Mouse (Mus musculus): Measurements from ENCODE around the gene Tmbim1. TPM values are rescaled to one million over a fixed set of nuclear protein-coding genes. Genes with fewer than 3 reads are reported as not detected.

Gene Tmbim1
- polyA plus RNA-seq, 1 experiment from 2014 or later = 7.0 TPM

GRCm38 (mm10) chr1:74313049-74313692 lies 7.7 kb upstream of the Tmbim1 start:
- no peaks in the 10 kb centered on the region for H3K4me1 ChIP-seq (ENCODE audit: control insufficient read depth, insufficient read depth, low read length)
- no peak overlapping the region for H3K27ac ChIP-seq (ENCODE audit: low read depth, low read length)
- no peak for ATAC-seq (ENCODE audit: low FRiP score)
- no peak overlapping the region for H3K4me2 ChIP-seq
- peak; percentile 94 for DNase-seq (ENCODE audit: low spot score, missing footprints)
- H3K36me3 ChIP-seq (ENCODE audit: control insufficient read depth, insufficient read depth, low read length) = no peaks in the 10 kb centered on the region
- no peaks in the 10 kb centered on the region for H3K27me3 ChIP-seq (ENCODE audit: control insufficient read depth, insufficient read depth, low read length)
- H3K4me3 ChIP-seq (ENCODE audit: low read depth, low read length) = no peak overlapping the region
- WGBS = 8% methylated on average over 3 of the region's 3 CpGs
- no peaks in the 10 kb centered on the region for H3K9me3 ChIP-seq (ENCODE audit: control insufficient read depth, low read length)
- H3K9ac ChIP-seq (ENCODE audit: low read length) = no peak overlapping the region

GRCm38 (mm10) chr1:74309767-74310166 lies 4.3 kb upstream of the Tmbim1 start:
- DNase-seq (ENCODE audit: low spot score, missing footprints) (no peak), ATAC-seq (ENCODE audit: low FRiP score) (no peak)
- no peaks in the 10 kb centered on the region for H3K27me3 ChIP-seq (ENCODE audit: control insufficient read depth, insufficient read depth, low read length)

GRCm38 (mm10) chr1:74308001-74308964 lies 2.9 kb upstream of the Tmbim1 start:
- Histone ChIP-seq H3K4me2 (no peak overlapping the region), H3K4me3 (ENCODE audit: low read depth, low read length) (no peak overlapping the region), H3K9me3 (ENCODE audit: control insufficient read depth, low read length) (no peaks in the 10 kb centered on the region), H3K4me1 (ENCODE audit: control insufficient read depth, insufficient read depth, low read length) (peaks cover 8% of the 10 kb centered on the region), H3K27ac (ENCODE audit: low read depth, low read length) (no peak overlapping the region), H3K9ac (ENCODE audit: low read length) (no peak overlapping the region), H3K36me3 (ENCODE audit: control insufficient read depth, insufficient read depth, low read length) (no peaks in the 10 kb centered on the region), H3K27me3 (ENCODE audit: control insufficient read depth, insufficient read depth, low read length) (peaks cover 3% of the 10 kb centered on the region)
- ATAC-seq (ENCODE audit: low FRiP score) (no peak), DNase-seq (ENCODE audit: low spot score, missing footprints) (no peak)
- 77% methylated on average over 10 of the region's 10 CpGs for WGBS

More at GRCm38 (mm10) chr1:74309767-74310166, 4.3 kb upstream of the Tmbim1 start:
- Histone ChIP-seq H3K4me2 (no peak overlapping the region), H3K4me3 (ENCODE audit: low read depth, low read length) (no peak overlapping the region), H3K27ac (ENCODE audit: low read depth, low read length) (no peak overlapping the region), H3K4me1 (ENCODE audit: control insufficient read depth, insufficient read depth, low read length) (no peaks in the 10 kb centered on the region), H3K9me3 (ENCODE audit: control insufficient read depth, low read length) (no peaks in the 10 kb centered on the region), H3K9ac (ENCODE audit: low read length) (no peak overlapping the region), H3K36me3 (ENCODE audit: control insufficient read depth, insufficient read depth, low read length) (no peaks in the 10 kb centered on the region)
- WGBS = 66% methylated on average over 3 of the region's 3 CpGs

- Histone ChIP-seq H3K9ac (ENCODE audit: low read length) (no peak overlapping the region), H3K4me3 (ENCODE audit: low read depth, low read length) (no peak overlapping the region), H3K36me3 (ENCODE audit: control insufficient read depth, insufficient read depth, low read length) (no peaks in the 10 kb centered on the region), H3K4me2 (no peak overlapping the region), H3K9me3 (ENCODE audit: control insufficient read depth, low read length) (no peaks in the 10 kb centered on the region), H3K27ac (ENCODE audit: low read depth, low read length) (no peak overlapping the region), H3K27me3 (ENCODE audit: control insufficient read depth, insufficient read depth, low read length) (peaks cover 3% of the 10 kb centered on the region), H3K4me1 (ENCODE audit: control insufficient read depth, insufficient read depth, low read length) (peaks cover 8% of the 10 kb centered on the region)
- DNase-seq (ENCODE audit: low spot score, missing footprints) (no peak), ATAC-seq (ENCODE audit: low FRiP score) (no peak)
- 100% methylated on average over 1 of the region's 1 CpGs for WGBS
These were observed 1.7 kb upstream of the Tmbim1 start for GRCm38 (mm10) chr1:74307146-74307545.

- WGBS = 76% methylated on average over 4 of the region's 4 CpGs
- no peaks in the 10 kb centered on the region for H3K36me3 ChIP-seq (ENCODE audit: control insufficient read depth, insufficient read depth, low read length)
- ATAC-seq (ENCODE audit: low FRiP score) = no peak
These were observed 476 bp downstream of the Tmbim1 start for GRCm38 (mm10) chr1:74304946-74305345.

GRCm38 (mm10) chr1:74304339-74304790 lies 1.1 kb downstream of the Tmbim1 start:
- H3K4me2 ChIP-seq = peak overlapping the region; percentile 88
- no peak overlapping the region for H3K27ac ChIP-seq (ENCODE audit: low read depth, low read length)
- H3K36me3 ChIP-seq (ENCODE audit: control insufficient read depth, insufficient read depth, low read length) = no peaks in the 10 kb centered on the region
- peak overlapping the region; percentile 67 for H3K9ac ChIP-seq (ENCODE audit: low read length)
- DNase-seq (ENCODE audit: low spot score, missing footprints) (no peak), ATAC-seq (ENCODE audit: low FRiP score) (no peak)
- H3K4me3 ChIP-seq (ENCODE audit: low read depth, low read length) = peak overlapping the region; percentile 45
- peaks cover 8% of the 10 kb centered on the region for H3K4me1 ChIP-seq (ENCODE audit: control insufficient read depth, insufficient read depth, low read length)
- 6% methylated on average over 12 of the region's 12 CpGs for WGBS
- no peaks in the 10 kb centered on the region for H3K9me3 ChIP-seq (ENCODE audit: control insufficient read depth, low read length)
- peaks cover 3% of the 10 kb centered on the region for H3K27me3 ChIP-seq (ENCODE audit: control insufficient read depth, insufficient read depth, low read length)

More at GRCm38 (mm10) chr1:74304946-74305345, 476 bp downstream of the Tmbim1 start:
- Histone ChIP-seq H3K9ac (ENCODE audit: low read length) (no peak overlapping the region), H3K4me2 (no peak overlapping the region), H3K4me3 (ENCODE audit: low read depth, low read length) (no peak overlapping the region), H3K9me3 (ENCODE audit: control insufficient read depth, low read length) (no peaks in the 10 kb centered on the region), H3K27me3 (ENCODE audit: control insufficient read depth, insufficient read depth, low read length) (peaks cover 3% of the 10 kb centered on the region), H3K4me1 (ENCODE audit: control insufficient read depth, insufficient read depth, low read length) (peaks cover 8% of the 10 kb centered on the region), H3K27ac (ENCODE audit: low read depth, low read length) (no peak overlapping the region)
- DNase-seq (ENCODE audit: low spot score, missing footprints) = no peak

GRCm38 (mm10) chr1:74303509-74304338 lies 1.7 kb downstream of the Tmbim1 start:
- Histone ChIP-seq H3K36me3 (ENCODE audit: control insufficient read depth, insufficient read depth, low read length) (no peaks in the 10 kb centered on the region), H3K4me3 (ENCODE audit: low read depth, low read length) (peak overlapping the region; percentile 45), H3K9ac (ENCODE audit: low read length) (peak overlapping the region; percentile 67), H3K9me3 (ENCODE audit: control insufficient read depth, low read length) (no peaks in the 10 kb centered on the region), H3K27me3 (ENCODE audit: control insufficient read depth, insufficient read depth, low read length) (peaks cover 3% of the 10 kb centered on the region), H3K4me2 (peak overlapping the region; percentile 88), H3K27ac (ENCODE audit: low read depth, low read length) (no peak overlapping the region), H3K4me1 (ENCODE audit: control insufficient read depth, insufficient read depth, low read length) (peaks cover 8% of the 10 kb centered on the region)
- DNase-seq (ENCODE audit: low spot score, missing footprints) = peak; percentile 94
- ATAC-seq (ENCODE audit: low FRiP score) = peak; percentile 80
- WGBS = 1% methylated on average over 52 of the region's 56 CpGs

GRCm38 (mm10) chr1:74302835-74303234 lies 2.6 kb downstream of the Tmbim1 start:
- Histone ChIP-seq H3K9ac (ENCODE audit: low read length) (no peak overlapping the region), H3K4me1 (ENCODE audit: control insufficient read depth, insufficient read depth, low read length) (peaks cover 8% of the 10 kb centered on the region), H3K4me2 (no peak overlapping the region), H3K4me3 (ENCODE audit: low read depth, low read length) (no peak overlapping the region), H3K27ac (ENCODE audit: low read depth, low read length) (no peak overlapping the region), H3K9me3 (ENCODE audit: control insufficient read depth, low read length) (no peaks in the 10 kb centered on the region), H3K27me3 (ENCODE audit: control insufficient read depth, insufficient read depth, low read length) (peaks cover 3% of the 10 kb centered on the region), H3K36me3 (ENCODE audit: control insufficient read depth, insufficient read depth, low read length) (no peaks in the 10 kb centered on the region)
- ATAC-seq (ENCODE audit: low FRiP score) = no peak
- no peak for DNase-seq (ENCODE audit: low spot score, missing footprints)
- 90% methylated on average over 2 of the region's 2 CpGs for WGBS
